Mouse (Mus musculus): ENCODE measurements at regions not wholly inside any gene's neighbourhood (a gene's known extent, or its start where the extent isn't known, plus 50 kb on each side); places are given as distances from the start of the nearest gene placed in this dataset.

DNA sequence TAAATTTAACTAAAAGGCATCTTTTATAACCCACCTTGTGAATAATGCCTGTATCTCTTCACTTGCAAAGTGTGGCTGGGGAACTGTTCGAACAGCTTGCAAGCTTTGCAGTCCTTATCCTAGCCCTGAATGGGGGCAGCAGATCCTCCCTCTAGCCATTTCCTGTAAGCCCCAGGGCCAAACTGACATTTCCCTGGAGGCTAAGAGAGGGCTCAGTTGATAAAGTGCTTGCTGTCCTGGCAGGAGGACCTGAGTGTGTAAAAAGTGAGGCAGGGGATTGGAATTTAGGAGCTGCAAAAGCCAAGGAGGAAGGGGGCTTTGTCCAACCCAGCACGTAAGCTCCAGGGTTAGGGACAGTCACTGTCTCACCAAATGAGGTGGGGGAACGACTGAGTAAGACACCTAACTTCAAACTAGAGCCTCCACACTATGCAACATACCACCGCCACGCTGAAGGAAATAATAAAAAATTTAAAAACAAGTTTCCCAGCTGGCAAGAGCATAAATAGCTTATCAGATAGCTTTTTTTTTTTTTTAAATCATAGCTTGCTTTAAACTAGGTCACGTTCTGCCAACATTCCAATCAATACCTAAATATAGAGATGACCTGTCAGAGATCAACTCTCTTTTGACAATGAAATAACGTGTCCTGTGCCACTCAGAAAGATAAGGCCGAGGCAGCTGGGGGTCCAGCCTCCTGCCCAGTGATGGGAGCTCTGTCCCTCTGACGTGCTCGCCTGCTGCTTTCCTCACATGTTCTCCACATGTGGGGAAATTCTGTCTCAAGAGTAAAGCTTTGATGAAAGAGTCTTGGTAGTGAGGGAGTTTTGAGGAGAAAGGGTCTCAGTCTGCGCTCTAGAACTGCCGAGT is 146.0 kb downstream of the Zfp36l1 start:
- DNase-seq (ENCODE audit: low read depth), result no peak

- no peak for DNase-seq (ENCODE audit: low read depth)
These were observed 146.6 kb downstream of the Zfp36l1 start for GRCm38 (mm10) chr12:79966289-79966615.

DNA sequence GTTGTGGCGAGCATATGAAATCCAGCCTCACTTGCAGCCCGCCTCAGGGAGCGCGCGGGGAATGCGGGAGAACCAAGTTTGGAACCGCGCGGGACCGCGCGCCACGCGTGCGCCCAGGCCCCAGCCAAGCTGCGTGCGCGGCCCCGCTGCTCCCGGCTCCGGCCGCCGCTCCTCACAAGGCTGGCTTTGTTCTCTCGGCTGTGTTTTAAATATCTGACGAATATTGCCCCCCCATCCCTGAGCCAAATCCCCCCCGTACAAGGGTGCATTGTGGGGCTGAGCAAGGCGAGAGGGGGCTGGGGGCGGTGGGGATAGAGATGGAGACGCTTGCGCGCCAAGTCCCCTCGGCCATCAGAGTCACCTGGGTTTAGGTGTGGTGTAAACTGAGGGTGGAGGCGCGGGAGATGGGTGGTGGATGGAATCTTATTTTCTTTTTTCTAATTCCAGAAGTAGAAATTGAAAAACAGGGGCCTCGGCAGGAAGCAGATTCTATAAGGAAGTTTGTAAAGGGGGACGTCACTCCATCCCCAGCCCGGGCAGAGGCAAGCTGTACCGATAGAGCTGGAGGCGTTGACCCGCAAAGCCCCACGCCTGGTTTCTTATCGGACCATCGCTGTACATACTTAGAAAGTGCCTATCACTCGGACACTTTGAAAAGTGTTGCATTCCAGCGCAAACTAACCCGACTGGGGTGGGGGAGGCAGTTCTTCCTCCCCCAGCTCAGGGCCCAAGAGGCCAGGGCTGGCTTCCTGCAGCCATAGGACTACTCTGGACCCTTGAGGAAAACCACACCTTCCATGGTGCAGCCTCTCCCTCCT is 147.1 kb downstream of the Zfp36l1 start:
- no peak for DNase-seq (ENCODE audit: low read depth)

- DNase-seq (ENCODE audit: low read depth), result no peak
These were observed 149.3 kb downstream of the Zfp36l1 start for GRCm38 (mm10) chr12:79963443-79964025.

- DNase-seq (ENCODE audit: low read depth), result no peak
These were observed 150.1 kb downstream of the Zfp36l1 start for GRCm38 (mm10) chr12:79962649-79963236.

GRCm38 (mm10) chr12:79961881-79962280 is 150.9 kb downstream of the Zfp36l1 start:
- DNase-seq (ENCODE audit: low read depth), result no peak

DNA sequence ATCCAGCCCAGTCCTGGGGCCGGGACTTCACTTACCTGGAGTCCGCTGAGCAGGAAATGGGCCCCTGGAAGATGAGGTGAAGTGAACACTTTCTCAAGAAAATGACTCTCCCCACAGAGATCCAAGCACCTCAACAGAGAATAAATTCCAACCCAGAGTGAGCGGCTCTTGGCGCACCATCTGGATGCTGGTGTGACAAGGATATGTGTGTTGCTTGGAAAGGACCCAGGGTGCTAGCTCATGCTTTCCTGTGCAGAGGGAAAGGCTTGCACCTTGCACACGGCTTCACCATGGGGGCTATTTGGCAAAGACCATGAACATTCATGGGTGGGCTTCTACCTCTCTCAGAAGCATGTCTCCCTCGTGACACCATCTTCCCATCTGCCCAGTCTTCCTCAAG is 151.7 kb downstream of the Zfp36l1 start:
- DNase-seq (ENCODE audit: low read depth), result no peak

GRCm38 (mm10) chr12:79960446-79960845 is 152.4 kb downstream of the Zfp36l1 start:
- DNase-seq (ENCODE audit: low read depth), result no peak

- DNase-seq (ENCODE audit: low read depth), result no peak
These were observed 153.1 kb downstream of the Zfp36l1 start for GRCm38 (mm10) chr12:79959540-79960305.

DNA sequence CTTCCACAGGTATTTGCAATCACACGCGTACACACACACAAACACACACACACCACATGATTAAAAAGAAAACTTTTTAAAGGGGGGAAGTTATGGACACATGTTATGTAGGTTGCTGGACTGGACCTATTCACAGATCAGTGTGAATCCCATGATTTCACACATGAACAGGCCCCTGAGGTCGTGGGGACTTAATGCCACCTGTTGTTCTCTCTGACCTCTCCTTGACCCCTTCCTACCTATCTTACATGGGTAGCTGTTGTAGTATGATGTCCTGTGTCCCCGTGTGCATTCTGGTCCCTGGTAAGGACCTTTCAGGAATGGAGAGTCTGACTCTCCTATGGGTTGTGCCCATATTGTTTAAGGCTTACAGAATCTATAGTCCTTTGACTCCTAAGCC is 155.6 kb downstream of the Zfp36l1 start:
- no peak for DNase-seq (ENCODE audit: low read depth)

GRCm38 (mm10) chr12:79956351-79956750 is 156.5 kb downstream of the Zfp36l1 start:
- no peak for DNase-seq (ENCODE audit: low read depth)

- DNase-seq (ENCODE audit: low read depth), result no peak
These were observed 157.3 kb downstream of the Zfp36l1 start for GRCm38 (mm10) chr12:79955501-79955900.

GRCm38 (mm10) chr12:79950579-79951112 is 162.2 kb downstream of the Zfp36l1 start:
- no peak for DNase-seq (ENCODE audit: low read depth)

DNA sequence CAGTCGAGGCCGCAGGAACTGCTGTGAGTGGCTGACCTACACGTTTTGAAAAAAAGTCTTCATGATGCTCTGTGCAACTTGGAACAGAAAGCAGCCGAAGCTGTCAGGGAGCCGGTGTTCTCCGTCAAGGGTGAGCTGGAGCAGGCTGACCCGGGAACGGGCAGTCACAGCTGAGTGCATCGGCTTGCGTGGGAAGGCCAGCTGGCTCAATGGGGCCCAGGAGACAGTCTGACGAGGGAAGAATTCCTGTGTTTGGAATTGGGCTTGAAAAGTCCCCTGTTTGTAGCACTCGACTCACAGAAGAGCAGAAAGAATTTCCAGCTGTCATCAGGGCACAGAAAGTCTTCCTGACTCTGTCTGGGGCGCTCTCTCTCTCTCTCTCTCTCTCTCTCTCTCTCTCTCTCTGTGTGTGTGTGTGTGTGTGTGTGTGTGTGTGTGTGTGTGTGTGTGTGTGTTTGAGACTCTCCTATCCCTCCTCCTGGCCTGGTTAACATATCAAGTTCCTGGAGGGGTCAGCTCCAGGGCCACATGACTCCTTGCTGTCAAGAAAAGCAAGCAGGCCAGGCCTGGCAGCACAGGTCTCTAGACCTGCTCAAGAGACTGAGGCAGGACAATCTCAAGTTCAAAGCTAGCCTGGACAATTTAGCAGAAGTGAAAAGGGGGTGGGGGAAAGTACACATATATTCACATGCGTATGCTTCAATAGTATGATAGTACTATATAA is 163.6 kb downstream of the Zfp36l1 start:
- DNase-seq (ENCODE audit: low read depth), result no peak

DNA sequence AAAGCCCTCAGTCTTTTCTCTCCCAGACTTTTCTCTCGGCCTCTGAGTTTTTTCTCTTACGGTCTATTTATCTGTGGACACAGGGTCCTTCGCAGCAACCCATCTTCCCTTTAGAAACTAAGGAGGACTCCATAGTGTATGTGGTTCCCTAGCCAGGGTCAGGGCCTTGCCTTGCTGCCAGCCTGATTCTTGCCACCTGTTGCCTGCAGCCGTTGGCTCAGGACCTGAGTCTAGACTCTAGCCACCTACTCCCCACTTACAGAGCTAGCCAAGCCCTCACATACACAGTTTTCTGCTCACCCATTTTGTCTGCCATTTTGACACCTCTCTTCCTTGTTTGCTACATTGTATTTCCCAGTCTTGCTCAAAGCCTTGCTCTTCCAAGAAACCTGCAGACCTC is 165.2 kb downstream of the Zfp36l1 start:
- DNase-seq (ENCODE audit: low read depth), result no peak

DNA sequence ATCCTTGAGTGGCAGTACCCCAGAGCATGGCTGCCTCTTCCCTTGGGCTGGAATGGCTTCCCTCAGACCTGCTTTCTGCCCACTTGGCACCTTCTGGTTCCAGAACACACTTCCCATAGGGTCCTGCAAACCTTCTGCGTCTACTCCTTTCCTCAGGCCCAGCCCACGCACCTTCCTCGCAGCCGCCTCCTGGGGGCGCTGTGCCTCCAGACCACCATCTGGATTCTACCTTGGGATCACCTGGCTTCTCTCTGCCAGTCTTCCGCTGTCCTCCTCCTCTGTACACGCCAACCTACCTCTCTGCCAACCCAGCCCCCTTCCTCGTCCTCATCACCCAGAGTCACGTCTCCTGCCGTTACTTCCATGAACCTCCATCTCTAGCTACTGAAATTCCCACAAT is 166.0 kb downstream of the Zfp36l1 start:
- no peak for DNase-seq (ENCODE audit: low read depth)

DNA sequence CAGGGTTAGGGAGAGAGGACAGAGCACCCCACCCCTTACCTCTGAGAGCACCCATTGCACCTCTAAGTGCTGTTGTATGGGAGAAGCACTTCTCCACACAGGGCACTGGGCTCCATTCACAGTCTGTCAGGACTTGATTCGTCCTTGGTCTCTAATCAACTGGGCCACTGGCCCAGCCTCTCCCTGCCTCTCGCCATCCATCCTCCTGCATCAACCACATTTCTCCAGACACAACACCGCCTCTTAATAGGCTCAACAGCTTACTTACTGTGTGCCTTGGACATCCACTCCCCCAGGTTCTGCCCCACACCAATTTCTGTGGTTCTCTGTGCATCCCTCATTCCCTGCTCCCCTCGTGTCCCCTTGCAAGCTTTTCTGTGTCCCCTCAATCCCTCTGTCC is 166.9 kb downstream of the Zfp36l1 start:
- no peak for DNase-seq (ENCODE audit: low read depth)

DNA sequence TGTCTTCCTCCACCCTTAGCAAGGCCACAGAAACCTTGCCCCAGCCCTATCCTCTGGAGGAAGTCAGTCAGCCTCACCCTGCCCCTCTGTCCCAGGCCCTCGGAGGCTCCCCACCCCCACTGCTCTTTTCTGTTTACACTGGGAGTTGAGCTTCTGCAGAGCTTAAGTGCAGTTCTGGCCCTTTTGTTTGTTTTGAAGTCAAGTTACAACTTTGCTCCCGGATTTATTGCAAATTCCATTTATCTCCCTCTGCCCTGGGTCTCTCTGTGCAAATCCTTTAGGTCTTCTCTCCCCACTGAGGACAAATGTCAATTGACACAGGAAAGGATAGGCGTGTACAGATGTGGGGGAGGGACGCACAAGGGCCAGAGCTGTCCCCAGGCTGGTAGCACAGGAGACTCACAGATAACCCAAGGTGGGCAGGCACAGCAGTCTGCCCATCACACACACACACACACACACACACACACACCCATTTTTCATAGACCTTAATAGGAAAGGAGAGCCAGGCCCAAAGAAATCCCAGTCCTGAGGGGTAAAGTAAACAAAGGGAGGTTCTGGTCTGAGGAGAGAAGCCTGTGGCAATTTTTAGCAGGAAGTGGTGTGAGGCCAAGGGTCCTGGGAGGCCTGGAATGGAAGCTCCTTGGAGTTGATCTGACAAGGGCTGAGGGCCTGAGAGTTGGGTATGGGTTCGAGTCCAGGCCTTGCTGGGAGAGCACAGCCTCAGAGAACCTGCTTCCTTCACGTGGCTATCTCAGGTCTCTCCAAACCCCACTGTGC is 167.9 kb downstream of the Zfp36l1 start:
- DNase-seq (ENCODE audit: low read depth), result no peak

GRCm38 (mm10) chr12:79944090-79944489 is 168.7 kb downstream of the Zfp36l1 start:
- DNase-seq (ENCODE audit: low read depth), result no peak

DNA sequence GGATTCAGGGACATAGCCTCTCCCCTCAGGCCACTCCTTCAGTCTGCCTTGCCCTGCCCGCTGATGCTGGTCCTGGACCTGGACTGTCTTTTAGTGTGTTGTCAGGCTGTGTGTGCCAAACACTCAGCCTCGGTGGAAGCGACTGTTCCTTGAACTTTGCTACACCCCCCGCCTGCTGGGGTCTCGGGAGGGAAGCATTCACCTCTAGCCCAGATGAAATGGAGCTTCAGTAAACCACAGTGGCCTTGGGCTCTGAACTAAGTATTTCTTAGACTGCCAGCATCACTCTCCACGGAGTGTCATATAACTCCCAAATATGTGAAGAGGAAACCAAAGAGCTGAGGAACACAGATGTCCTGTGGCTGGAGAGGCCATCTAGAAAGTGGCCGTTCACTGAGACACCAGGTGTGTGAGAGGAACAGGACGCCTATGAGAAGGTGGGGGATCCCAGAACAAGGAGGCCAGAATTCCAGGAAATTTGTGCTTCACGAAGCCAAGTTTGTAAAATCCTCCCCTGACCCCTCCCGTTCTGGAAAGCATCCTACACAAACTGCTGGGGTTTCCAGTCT is 170.2 kb downstream of the Zfp36l1 start:
- DNase-seq (ENCODE audit: low read depth), result no peak

Data from naive thymus-derived CD4-positive, alpha-beta T cell, adult 2 months (primary cell).